Mouse (Mus musculus) lung, adult 2 months (tissue): ENCODE data around the gene Appl1.

Experiments used
- CTCF ChIP-seq: fragments of 200-500 bp; IDR thresholded peaks from 2 replicates; pipeline ENCODE4 v1.5.1; 2011; ENCODE audit warnings: mild to moderate bottlenecking, low read length, control low read depth; ENCODE audit not compliant: insufficient read depth
- POLR2A ChIP-seq: fragments of 200-500 bp; IDR thresholded peaks from 2 replicates; pipeline ENCODE4 v1.6.1; 2011; ENCODE audit warnings: low read depth, mild to moderate bottlenecking, control low read depth, low read length, borderline replicate concordance; ENCODE audit errors: extremely low read depth

- no peak for TF ChIP-seq POLR2A
- no peak for TF ChIP-seq CTCF
Measured at GRCm38 (mm10) chr14:26890777-26891176, 80.3 kb downstream of the Appl1 start.
